Mouse (Mus musculus) R1 (cell line): ENCODE measurements around the gene Impdh1.
"Not testable (repeated sequence)": the region's sequence is repeated elsewhere in the genome, so short reads cannot be mapped to it uniquely, and the experiment has no call there.

Experiments
- DNase-seq: peaks from one replicate; pipeline ENCODE4 v3.0.0-alpha.2; 2018; ENCODE audit warnings: low read depth, low spot score

Impdh1 gene

GRCm38 (mm10) chr6:29179843-29180242 is 36.3 kb downstream of the Impdh1 start:
- no peak for DNase-seq

GRCm38 (mm10) chr6:29178888-29179658 is 37.1 kb downstream of the Impdh1 start, which contains the start of gene Prrt4:
Gene Prrt4, minus strand, starts transcription at chr6:29179584.
- DNase-seq, result peak; percentile 83

- DNase-seq, result peak; percentile 40
These were observed 38.0 kb downstream of the Impdh1 start for GRCm38 (mm10) chr6:29177901-29178879.

- DNase-seq, result no peak
These were observed 41.1 kb downstream of the Impdh1 start for GRCm38 (mm10) chr6:29175113-29175512.

- DNase-seq, result no peak
These were observed 41.8 kb downstream of the Impdh1 start for GRCm38 (mm10) chr6:29174368-29174767.

- peak; percentile 82 for DNase-seq
These were observed 45.2 kb downstream of the Impdh1 start for GRCm38 (mm10) chr6:29170952-29171388.

GRCm38 (mm10) chr6:29170063-29170921 is 45.9 kb downstream of the Impdh1 start:
- peak; percentile 88 for DNase-seq

GRCm38 (mm10) chr6:29169675-29170062 is 46.5 kb downstream of the Impdh1 start:
- no peak for DNase-seq

GRCm38 (mm10) chr6:29168871-29169270 is 47.3 kb downstream of the Impdh1 start:
- DNase-seq, result no peak

- DNase-seq, result peak; percentile 60
These were observed 50.0 kb downstream of the Impdh1 start for GRCm38 (mm10) chr6:29166196-29166595.

- DNase-seq, result peak; percentile 98
These were observed 51.6 kb downstream of the Impdh1 start, which contains the start of gene Rbm28 for GRCm38 (mm10) chr6:29164314-29165244. Gene Rbm28, minus strand, starts transcription at chr6:29165006.

GRCm38 (mm10) chr6:29161291-29161690 is 54.9 kb downstream of the Impdh1 start:
- not testable (repeated sequence) for DNase-seq

- DNase-seq, result no peak
These were observed 55.4 kb downstream of the Impdh1 start for GRCm38 (mm10) chr6:29160786-29161185.

- no peak for DNase-seq
These were observed 59.8 kb downstream of the Impdh1 start for GRCm38 (mm10) chr6:29156326-29156725.
